Mouse (Mus musculus) layer of hippocampus, postnatal 36 days (tissue): ENCODE data around the gene Tmem270. TPM values are rescaled to one million over a fixed set of nuclear protein-coding genes. Genes with fewer than 3 reads are reported as not detected.
A peak's percentile ranks its signal among the peaks of the same experiment; 100 is the strongest.

Experiments
- DNase-seq, 2 experiments: peaks; one replicate each; pipeline ENCODE4 v3.0.0; 2022
- total RNA-seq, 2 experiments: library from RNA; stranded (reverse); gene quantifications; 2 replicates each; pipeline ENCODE4 v1.2.3; 2021

The Tmem270 gene
- total RNA-seq, 2 experiments from 2014 or later, result not detected

GRCm38 (mm10) chr5:134929988-134930387 lies 23.5 kb upstream of the Tmem270 start:
- no peak for DNase-seq

DNA sequence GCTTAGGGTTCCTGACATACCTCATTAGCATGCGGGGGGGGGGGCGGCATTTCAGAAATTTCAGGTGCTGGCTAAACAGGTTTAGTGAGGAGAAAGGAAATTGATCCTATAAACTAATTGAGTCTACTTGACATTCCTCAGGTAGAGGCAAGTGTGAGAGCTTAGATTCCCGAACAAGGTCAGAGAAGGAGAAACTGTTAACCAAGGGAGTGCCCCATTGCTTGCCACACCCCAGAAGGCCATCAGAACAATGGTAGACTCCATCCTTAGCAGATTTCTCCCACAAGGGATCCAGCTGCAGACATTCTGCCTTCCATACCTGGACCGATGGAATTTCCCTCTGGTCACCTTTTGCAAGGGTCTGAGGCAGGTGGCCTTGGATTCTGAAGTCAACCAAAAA lies 20.2 kb upstream of the Tmem270 start:
- DNase-seq, result no peak

GRCm38 (mm10) chr5:134923141-134923540 lies 16.6 kb upstream of the Tmem270 start:
- no peak for DNase-seq

- DNase-seq, result no peak
These were observed 14.6 kb upstream of the Tmem270 start for GRCm38 (mm10) chr5:134921106-134921505.

- no peak for DNase-seq
These were observed 13.7 kb upstream of the Tmem270 start for GRCm38 (mm10) chr5:134920106-134920687.

- no peak for DNase-seq
These were observed 12.6 kb upstream of the Tmem270 start for GRCm38 (mm10) chr5:134919097-134919496.

DNA sequence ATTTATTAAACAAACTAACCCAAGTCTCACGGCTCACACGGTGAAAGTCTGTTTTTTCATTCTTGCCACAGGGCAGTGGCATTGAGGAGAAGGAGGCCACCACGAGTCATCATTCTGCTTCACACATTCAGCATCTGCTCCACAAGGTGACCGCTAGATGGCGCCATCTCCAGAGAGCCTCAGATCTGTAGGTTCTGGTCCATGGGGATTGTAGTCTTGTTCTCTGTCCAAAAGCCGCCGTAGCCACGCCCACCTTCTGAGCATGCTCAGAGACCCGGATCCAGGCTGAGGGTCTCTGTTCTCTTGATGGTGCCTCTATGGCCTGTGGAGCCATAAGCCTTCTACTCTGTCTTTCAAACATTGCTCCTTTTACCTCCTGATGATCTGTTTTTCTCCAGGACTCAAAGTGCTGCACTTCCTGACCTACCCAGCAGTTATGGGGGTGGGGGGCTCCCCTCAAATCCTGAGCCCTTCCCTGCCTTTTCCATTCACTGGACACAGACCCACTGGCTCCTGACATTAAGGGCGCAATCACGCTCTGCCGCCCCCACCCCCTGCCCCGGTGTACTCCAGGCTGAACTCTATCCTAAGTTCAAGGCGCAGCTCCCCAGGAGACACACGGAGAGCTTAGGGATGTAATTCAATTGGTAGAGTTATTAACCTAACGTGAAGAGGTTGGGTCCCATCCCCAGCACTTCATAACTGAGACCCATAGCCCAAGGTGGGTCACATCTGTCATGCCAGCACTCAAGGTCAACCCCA lies 11.7 kb upstream of the Tmem270 start:
- no peak for DNase-seq

DNA sequence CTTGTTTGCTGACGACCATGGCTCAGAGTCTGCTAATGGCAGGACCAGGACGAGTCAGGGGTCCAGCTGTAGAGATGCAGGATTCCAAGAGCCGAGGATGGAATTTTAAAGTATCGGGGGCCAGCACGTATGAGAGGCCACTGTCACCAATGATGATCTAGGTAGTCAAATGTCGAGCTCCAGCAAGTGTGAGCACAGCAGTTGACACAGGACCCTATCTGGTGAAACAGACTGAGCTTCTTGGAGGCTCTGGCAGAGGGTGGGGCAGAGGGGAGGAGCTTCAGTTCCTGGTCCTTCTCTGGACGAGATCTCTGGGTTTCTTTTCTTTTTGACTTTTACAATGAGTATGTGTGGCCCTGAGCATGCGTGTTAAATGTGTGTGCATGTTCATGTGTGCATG lies 8.8 kb upstream of the Tmem270 start, which contains the start of gene Cldn13:
TSS of gene Cldn13 (minus strand) at position 216 of the 400 bp plus-strand sequence.
- DNase-seq, result no peak

- DNase-seq, result no peak
These were observed 8.0 kb upstream of the Tmem270 start for GRCm38 (mm10) chr5:134914510-134914909.

DNA sequence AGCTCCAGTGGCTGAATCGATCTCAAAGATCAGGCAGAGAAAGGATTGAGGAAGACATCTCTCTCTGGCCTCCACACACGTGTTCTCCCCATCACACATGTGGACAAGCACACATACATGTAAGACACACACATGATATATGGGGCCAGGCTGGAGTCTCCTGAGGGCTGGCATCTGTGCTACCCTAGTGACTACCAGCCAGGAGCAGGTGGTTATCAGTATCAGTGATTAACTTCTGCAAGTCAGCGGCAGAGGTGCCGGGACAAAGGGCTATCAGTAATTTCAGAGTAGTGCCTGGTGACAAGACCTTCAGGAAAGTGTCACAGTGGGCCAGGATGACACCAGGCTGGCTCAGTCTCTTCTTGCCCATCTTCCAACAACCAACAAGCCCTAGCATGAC lies 7.2 kb upstream of the Tmem270 start:
- no peak for DNase-seq

- DNase-seq, result no peak
These were observed 6.8 kb upstream of the Tmem270 start for GRCm38 (mm10) chr5:134913352-134913751.

- no peak for DNase-seq
These were observed 5.4 kb upstream of the Tmem270 start for GRCm38 (mm10) chr5:134911901-134912300.

GRCm38 (mm10) chr5:134907135-134907534 lies 602 bp upstream of the Tmem270 start:
- DNase-seq, result peak; percentile 93 to 96

DNA sequence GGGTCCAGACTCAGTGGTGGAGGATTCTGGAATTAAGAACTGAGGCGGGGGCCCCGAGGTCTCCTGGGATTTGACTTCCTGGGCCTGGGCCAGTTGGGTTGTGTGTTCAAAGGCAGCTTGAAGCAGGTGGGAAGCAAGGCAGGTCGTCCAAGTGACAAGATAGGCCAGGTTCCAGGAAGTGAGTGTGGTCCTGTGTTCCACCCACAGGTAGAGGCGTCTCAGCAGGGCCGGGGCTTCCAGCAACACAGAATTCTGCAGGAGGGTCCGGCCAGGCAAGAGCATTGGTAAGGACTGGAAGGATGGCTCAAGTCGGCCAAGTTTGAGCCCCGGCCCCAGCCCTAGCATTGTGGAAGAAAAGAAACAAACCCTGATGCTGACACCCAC lies 4.9 kb downstream of the Tmem270 start:
- no peak for DNase-seq

DNA sequence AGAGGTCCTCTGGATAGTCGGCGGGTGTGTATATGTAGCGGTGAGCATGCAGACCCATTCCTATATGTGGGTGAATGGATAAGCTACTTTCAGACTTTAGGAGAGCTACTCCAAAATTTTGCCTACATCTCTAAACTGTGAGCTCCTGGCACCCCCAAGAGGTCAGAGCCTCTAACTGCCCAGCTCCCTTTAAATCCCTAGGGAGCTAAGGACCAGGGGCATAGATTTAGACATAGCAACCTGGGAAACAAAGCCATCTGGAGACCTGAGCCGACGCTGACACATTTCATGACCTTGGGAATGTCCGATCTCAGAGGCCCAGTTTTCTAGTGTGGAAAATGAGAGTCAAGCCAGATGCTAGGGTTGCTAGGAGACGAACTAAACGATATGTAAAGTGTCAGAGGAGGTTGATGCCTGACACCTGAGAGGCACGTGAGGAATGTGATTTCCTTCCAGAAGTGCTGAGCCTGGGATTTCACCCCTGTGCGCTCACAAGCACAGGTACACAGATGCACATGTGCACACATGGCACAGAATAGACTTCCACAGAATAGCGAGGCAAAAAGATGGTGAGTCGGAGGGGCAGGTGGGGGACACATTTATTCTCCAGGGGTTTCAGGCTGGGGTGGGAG lies 5.4 kb downstream of the Tmem270 start:
- DNase-seq, result peak; percentile 32 to 35

DNA sequence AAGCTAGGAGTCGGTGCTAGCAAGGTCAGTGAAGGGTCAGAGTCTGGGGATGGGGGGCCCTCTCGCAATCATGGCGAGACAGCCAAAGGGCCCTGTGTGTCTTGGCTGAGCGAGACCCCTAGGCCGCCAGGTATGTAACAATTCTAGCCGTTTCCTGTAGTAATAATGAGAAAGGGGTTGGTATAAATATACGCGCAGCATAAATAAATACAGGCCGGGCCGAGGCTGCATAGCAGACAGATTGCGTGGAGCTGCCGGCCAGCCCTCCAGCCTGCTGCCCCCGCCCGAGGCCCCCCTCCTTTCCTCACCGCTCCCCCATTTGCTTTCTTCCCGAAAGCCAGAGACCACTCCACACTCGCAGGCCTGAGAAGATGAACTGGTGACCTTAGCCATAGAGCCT lies 8.9 kb downstream of the Tmem270 start:
- no peak for DNase-seq

- no peak for DNase-seq
These were observed 9.6 kb downstream of the Tmem270 start for GRCm38 (mm10) chr5:134896965-134897364.

DNA sequence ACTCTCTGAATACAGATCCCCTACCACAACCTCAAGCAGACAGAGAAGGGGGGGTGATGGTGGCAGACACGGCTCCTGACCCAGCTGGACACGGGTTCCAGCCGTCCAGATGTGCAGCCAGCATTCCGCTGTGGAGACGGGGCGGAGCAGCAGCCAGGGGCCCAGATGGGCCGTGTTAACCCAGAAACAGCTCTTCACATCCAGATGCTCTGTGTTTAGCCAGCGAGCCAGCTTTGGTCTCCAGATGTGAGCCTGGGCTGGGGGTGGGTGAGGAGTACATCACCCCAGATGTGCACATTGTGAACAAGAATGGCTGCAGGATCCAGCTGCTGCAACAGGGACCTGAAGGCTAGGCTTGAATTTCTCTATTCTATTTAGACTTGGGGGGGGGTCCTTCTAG lies 11.2 kb downstream of the Tmem270 start:
- no peak for DNase-seq

- no peak for DNase-seq
These were observed 13.8 kb downstream of the Tmem270 start for GRCm38 (mm10) chr5:134892717-134893116.

- DNase-seq, result no peak
These were observed 15.0 kb downstream of the Tmem270 start for GRCm38 (mm10) chr5:134891552-134891951.

DNA sequence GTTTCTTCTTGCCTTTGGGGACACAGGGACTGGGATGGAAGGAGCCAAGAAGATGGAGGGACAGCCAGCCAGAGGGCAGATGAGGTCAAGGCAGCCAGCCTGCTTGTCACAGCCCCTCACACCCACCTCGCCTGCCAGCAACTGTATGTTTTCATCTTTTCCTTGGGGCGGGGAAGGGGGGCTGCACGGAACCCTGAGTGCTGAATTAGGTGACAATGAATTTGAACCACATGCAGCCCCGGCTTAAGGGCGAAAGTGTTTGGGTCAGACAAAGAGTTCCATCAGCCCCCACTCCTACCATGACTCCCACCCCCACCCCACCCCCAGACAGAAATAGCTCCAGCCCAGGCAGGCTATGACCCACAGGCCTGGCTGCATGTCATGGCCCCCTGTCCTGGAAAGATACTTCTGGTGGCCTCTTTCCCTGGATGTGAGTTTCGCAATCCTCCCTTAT lies 15.9 kb downstream of the Tmem270 start:
- no peak for DNase-seq

DNA sequence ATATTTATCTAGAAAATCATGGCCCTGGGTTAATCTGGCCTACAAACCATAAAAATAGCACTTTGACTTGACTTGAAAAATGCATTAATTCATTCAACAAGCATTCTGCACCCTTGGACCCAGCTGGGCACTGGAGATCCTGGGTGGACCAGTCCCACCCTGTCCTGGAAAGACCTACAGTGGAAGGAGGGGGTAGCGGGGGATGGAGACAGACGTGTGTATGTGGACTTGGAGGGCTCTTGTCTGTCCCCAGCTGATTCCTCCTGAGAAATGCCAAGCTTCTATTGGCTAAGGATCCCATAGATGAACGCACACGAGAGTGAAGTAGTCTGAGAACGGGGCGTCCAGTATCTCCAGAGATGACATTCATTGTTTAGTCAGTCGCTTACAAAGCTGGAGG lies 18.0 kb downstream of the Tmem270 start:
- DNase-seq, result no peak

- no peak for DNase-seq
These were observed 18.8 kb downstream of the Tmem270 start for GRCm38 (mm10) chr5:134887447-134888335.
